Mouse (Mus musculus): Measurements from ENCODE around the gene Cmtm3. TPM values are rescaled to one million over a fixed set of nuclear protein-coding genes. Genes with fewer than 3 reads are reported as not detected.
"Not testable (repeated sequence)": the region's sequence is repeated elsewhere in the genome, so short reads cannot be mapped to it uniquely, and the experiment has no call there.

The Cmtm3 gene
- 1 to 10 TPM; 3.5 to 8.5 TPM for total RNA-seq (2021)
- long read RNA-seq, experiment 1, partial matches to known transcripts, result 0 of 2 reads
- long read RNA-seq, experiment 1, other reads (novel, unspliced or antisense), result 0 of 2 reads
- long read RNA-seq, experiment 2, partial matches to known transcripts, result 0 of 1 reads
- long read RNA-seq, experiment 2, other reads (novel, unspliced or antisense), result 1 of 1 reads

GRCm38 (mm10) chr8:104339229-104339982 lies at the start of gene Cmtm3:
Gene Cmtm3, plus strand, starts transcription at chr8:104339410.
- Histone ChIP-seq H3K4me3 (peak within 1 kb of the TSS; percentile 88), H3K27ac (peak within 1 kb of the TSS; percentile 93)
- DNase-seq, result peak; percentile 29
- intact Hi-C loops (cut with DNase I), result no loop called here
- no peak for TF ChIP-seq CTCF (IDR thresholded peaks at IDR 0.05)

DNA sequence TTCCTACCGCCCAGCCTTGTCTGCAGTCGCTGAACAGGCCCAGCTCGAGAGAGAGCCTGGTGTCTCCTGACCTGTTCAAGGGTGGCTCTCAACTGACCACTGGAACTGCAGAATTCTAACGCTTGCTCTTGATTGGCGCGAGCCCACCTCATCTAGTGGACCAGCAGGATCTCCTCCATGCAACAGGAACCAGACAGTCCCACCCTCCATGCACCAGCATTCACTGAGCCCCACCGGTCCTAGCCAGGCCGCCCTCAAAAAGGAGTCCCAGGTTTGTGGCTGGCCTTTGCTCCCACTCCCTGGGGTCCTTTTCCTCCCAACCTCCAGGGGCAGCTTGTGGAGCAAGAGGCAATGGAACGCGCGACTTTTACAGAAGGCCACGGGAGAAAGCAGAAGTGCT lies 46.1 kb upstream of the Cmtm3 start, which contains the start of gene Cmtm2a:
TSS of gene Cmtm2a (minus strand) at position 101 of the 400 bp plus-strand sequence.
- H3K27ac ChIP-seq; DNase-seq; H3K4me3 ChIP-seq; intact Hi-C loops (cut with DNase I): not testable (repeated sequence)

GRCm38 (mm10) chr8:104294396-104294795 lies 44.8 kb upstream of the Cmtm3 start:
- no peak for TF ChIP-seq CTCF (IDR thresholded peaks at IDR 0.05)
- no peak for DNase-seq
- Histone ChIP-seq H3K27ac (no peak overlapping the region), H3K4me3 (no peak overlapping the region)
- intact Hi-C loops (cut with DNase I), result no loop called here

DNA sequence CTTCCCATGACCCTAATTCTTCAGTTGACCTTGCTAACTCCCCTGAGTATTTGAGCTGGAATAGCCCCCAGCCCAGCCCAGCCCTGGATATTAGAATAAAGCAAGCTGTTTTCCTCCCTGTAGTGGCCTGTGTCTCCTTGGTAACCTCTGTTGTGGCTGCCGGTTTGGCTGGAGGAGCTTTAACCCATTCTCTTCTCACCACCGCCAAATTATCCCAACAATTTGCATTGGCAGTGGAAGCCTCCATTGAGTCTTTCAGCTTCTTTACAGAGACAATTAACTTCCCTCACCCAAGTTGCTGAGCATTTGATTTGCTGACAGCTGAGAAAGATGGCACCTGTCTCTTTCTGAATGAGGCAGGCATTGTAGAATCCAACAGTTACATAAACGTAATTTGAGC lies 37.6 kb upstream of the Cmtm3 start:
- H3K4me3 ChIP-seq; intact Hi-C loops (cut with DNase I); DNase-seq; H3K27ac ChIP-seq: not testable (repeated sequence)

DNA sequence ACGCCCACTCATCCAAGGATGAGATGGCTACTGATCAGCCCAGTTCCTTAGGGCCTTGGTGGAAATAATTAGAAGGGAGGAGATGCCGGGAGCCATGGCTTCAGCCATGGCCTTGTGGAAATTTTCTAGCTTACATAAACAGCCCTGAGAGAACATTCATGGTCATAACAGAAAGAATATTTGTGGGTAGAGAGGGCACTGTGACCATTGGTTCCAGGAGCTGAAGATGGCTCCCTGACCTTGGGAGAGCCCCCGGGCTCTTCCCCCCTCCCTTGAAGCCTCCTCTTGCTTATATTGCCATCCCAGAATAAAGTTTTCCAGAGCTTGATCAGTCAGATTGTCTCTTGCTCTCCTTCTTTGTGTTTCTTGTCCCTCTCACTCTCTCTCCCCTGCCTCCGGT lies 36.7 kb upstream of the Cmtm3 start:
- intact Hi-C loops (cut with DNase I), result not testable (repeated sequence)

DNA sequence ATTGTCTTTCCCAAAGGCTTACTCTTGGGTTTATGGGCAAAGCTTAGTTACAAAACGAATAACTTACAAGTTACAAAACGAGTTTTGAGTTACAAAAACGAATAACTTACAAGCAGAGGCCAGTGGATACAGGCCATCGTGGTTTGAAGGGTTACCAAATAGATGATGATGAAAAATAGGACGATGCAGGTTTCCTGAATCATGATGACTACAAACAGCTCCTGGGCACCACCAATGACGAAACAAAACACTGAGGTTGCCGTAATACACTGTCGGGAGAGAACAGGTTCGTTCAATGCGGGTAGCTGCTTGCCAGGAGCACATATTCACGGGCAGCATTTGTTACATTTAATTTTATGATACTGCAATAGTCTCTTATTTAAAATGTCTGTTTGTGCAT lies 34.2 kb upstream of the Cmtm3 start:
- H3K4me3 ChIP-seq, result no peak overlapping the region
- no peak for TF ChIP-seq CTCF (IDR thresholded peaks at IDR 0.05)
- no peak overlapping the region for H3K27ac ChIP-seq
- DNase-seq, result no peak
- intact Hi-C loops (cut with DNase I), result no loop called here

More for the DNA sequence above, 36.7 kb upstream of the Cmtm3 start:
- H3K27ac ChIP-seq, DNase-seq, H3K4me3 ChIP-seq: not testable (repeated sequence)

DNA sequence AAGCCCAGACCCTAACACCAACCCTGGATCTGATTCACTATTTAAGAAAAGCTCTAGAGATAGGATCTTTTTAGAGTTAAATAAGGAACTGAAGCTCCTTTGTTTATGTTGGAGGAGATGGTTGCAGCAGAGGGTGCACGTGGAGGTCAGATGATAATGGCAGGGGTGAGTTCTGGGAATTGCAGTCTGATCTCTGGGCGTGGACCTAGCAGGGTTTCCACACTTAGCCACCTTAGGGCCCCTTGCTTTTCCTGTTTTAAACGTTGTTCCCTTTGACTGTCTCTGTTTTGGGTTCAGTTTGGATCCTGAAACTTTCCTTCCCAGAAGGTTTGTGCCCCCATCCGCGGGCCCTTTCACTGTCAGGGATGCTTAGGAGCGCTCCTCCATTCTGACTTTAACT lies 30.9 kb upstream of the Cmtm3 start:
- DNase-seq; H3K4me3 ChIP-seq; intact Hi-C loops (cut with DNase I); H3K27ac ChIP-seq: not testable (repeated sequence)

GRCm38 (mm10) chr8:104309441-104310155 lies 29.6 kb upstream of the Cmtm3 start, which contains the start of the genes Gm45711 and Cmtm1:
Gene Gm45711, minus strand, starts transcription at chr8:104310081.
Gene Cmtm1, minus strand, starts transcription at chr8:104310145.
- peak; percentile 87 for DNase-seq
- Histone ChIP-seq H3K4me3 (peak within 1 kb of the TSS; percentile 21; the same call in 1 of the 2 replicates), H3K27ac (peak within 1 kb of the TSS; percentile 74)
- intact Hi-C loops (cut with DNase I), result not testable (repeated sequence)

GRCm38 (mm10) chr8:104312023-104312422 lies 27.2 kb upstream of the Cmtm3 start:
- H3K4me3 ChIP-seq; DNase-seq; intact Hi-C loops (cut with DNase I); H3K27ac ChIP-seq: not testable (repeated sequence)

GRCm38 (mm10) chr8:104313311-104313710 lies 25.9 kb upstream of the Cmtm3 start:
- TF ChIP-seq CTCF (IDR thresholded peaks at IDR 0.05), result peak; percentile 45
- no peak overlapping the region for H3K4me3 ChIP-seq
- H3K27ac ChIP-seq, result no peak overlapping the region
- intact Hi-C loops (cut with DNase I), result no loop called here
- DNase-seq, result peak; percentile 38

- intact Hi-C loops (cut with DNase I); H3K4me3 ChIP-seq; DNase-seq; H3K27ac ChIP-seq: not testable (repeated sequence)
These were observed 17.9 kb upstream of the Cmtm3 start, which contains the start of gene Gm11020 for GRCm38 (mm10) chr8:104321267-104321666. Gene Gm11020, plus strand, starts transcription at chr8:104321567.

DNA sequence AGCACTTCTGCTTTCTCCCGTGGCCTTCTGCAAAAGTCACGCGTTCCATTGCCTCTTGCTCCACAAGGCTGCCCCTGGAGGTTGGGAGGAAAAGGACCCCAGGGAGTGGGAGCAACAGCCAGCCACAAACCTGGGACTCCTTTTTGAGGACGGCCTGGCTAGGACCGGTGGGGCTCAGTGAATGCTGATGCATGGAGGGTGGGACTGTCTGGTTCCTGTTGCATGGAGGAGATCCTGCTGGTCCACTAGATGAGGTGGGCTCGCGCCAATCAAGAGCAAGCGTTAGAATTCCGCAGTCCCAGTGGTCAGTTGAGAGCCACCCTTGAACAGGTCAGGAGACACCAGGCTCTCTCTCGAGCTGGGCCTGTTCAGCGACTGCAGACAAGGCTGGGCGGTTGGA lies 17.3 kb upstream of the Cmtm3 start, which contains the start of gene Cmtm2b:
TSS of gene Cmtm2b (plus strand) at position 301 of the 400 bp plus-strand sequence.
- DNase-seq; H3K27ac ChIP-seq; intact Hi-C loops (cut with DNase I); H3K4me3 ChIP-seq: not testable (repeated sequence)

All from gastrocnemius, adult 2 months (tissue).